Mouse (Mus musculus): ENCODE data around the gene H2afz. TPM values are rescaled to one million over a fixed set of nuclear protein-coding genes. Genes with fewer than 3 reads are reported as not detected.
A peak's percentile ranks its signal among the peaks of the same experiment; 100 is the strongest.
"Not testable (repeated sequence)": the region's sequence is repeated elsewhere in the genome, so short reads cannot be mapped to it uniquely, and the experiment has no call there.

H2afz gene
- polyA plus RNA-seq, 1 experiment from 2014 or later: 676 TPM

DNA sequence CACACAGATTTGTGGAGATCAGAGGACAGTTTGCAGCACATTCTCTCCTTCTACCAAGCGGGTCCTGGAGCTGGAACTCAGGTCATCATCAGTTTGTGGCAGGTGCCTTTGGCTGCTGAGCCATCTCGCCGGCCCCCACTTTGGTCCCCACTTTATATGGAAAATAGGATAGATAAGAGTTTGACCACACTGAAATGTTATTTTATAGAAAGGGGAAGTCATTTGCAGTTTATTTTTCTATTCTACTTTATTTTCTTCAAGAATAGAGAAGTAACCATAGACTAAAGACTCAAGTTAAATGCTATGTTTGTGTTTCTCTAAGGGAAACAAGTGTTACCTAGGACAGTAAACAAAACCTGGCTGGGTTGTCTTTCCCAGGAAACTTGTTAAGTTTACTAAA is 32.6 kb downstream of the H2afz start:
- Histone ChIP-seq H3K27me3 (ENCODE audit: insufficient read depth, low read length) (no peaks in the 10 kb centered on the region), H3K4me2 (ENCODE audit: low read depth, low read length) (no peak overlapping the region), H3K4me1 (ENCODE audit: insufficient read depth) (no peaks in the 10 kb centered on the region), H3K27ac (ENCODE audit: low read depth) (no peak overlapping the region), H3K9ac (replicated peaks) (no peak overlapping the region), H3K9me3 (ENCODE audit: low read length) (no peaks in the 10 kb centered on the region), H3K4me3 (ENCODE audit: low read depth, low read length) (no peak overlapping the region), H3K36me3 (replicated peaks; ENCODE audit: insufficient read depth, low read length) (peaks cover 27% of the 10 kb centered on the region)
- no peak for DNase-seq
- ATAC-seq: no peak
- 89% methylated on average over 3 of the region's 3 CpGs for WGBS (ENCODE audit: insufficient replicate concordance)
- TF ChIP-seq EP300 (IDR thresholded peaks at IDR 0.05; ENCODE audit: low read depth) (no peak), CTCF (IDR thresholded peaks at IDR 0.05; ENCODE audit: low read depth) (no peak)

DNA sequence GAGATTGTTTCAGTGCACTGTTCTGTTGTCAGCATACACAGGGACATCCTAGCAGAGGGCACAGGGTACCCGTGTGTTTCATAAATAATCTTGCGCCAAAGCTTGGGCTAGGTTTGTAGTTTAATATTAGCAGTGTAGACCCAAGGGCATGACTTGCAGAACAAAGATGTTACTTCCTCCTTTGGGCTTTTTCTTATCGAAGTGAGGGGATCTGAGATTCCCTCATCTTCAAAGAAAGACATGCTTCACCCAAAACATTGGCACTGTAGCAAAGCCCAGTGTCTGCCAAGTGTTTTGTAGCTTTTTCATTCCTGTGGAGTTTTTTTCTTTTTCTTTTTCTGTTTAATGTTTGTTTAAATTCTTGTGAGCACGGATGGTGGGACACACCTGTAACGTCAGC is 33.4 kb downstream of the H2afz start:
- no peak overlapping the region for H3K4me3 ChIP-seq (ENCODE audit: low read depth, low read length)
- DNase-seq (no peak), ATAC-seq (no peak)
- WGBS (ENCODE audit: insufficient replicate concordance): 59% methylated on average over 5 of the region's 5 CpGs
- H3K27me3 ChIP-seq (ENCODE audit: insufficient read depth, low read length): no peaks in the 10 kb centered on the region
- H3K4me2 ChIP-seq (ENCODE audit: low read depth, low read length): no peak overlapping the region
- no peak overlapping the region for H3K27ac ChIP-seq (ENCODE audit: low read depth)
- H3K9me3 ChIP-seq (ENCODE audit: low read length): no peaks in the 10 kb centered on the region
- no peaks in the 10 kb centered on the region for H3K4me1 ChIP-seq (ENCODE audit: insufficient read depth)
- no peak for TF ChIP-seq CTCF (IDR thresholded peaks at IDR 0.05; ENCODE audit: low read depth)
- TF ChIP-seq EP300 (IDR thresholded peaks at IDR 0.05; ENCODE audit: low read depth): no peak
- no peak overlapping the region for H3K9ac ChIP-seq (replicated peaks)
- H3K36me3 ChIP-seq (replicated peaks; ENCODE audit: insufficient read depth, low read length): peaks cover 34% of the 10 kb centered on the region

DNA sequence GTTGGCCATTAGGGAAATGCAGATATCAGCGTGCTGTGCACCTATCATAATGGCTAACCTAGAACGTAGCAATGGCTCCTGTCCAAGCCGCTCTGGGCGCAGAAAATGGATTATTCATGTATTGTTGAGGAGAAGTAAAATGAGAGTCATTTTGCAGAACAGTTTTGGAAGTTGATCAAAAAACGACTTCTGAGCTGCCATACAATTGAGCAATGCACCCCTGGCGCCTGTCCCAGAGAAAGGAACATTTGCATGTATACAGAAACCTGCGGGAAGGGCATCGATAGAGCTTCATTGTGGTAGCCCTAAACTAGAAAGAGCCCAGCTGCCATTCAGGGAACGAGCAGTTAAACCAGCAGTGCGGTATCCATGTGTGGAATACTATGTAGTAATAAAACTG is 35.9 kb downstream of the H2afz start:
- no peak overlapping the region for H3K27ac ChIP-seq (ENCODE audit: low read depth)
- H3K9ac ChIP-seq (replicated peaks): no peak overlapping the region
- no peaks in the 10 kb centered on the region for H3K9me3 ChIP-seq (ENCODE audit: low read length)
- H3K4me2 ChIP-seq (ENCODE audit: low read depth, low read length): no peak overlapping the region
- DNase-seq (peak; percentile 67), ATAC-seq (peak; percentile 53; the same call in 1 of the 2 replicates)
- WGBS (ENCODE audit: insufficient replicate concordance): 79% methylated on average over 10 of the region's 10 CpGs
- H3K4me3 ChIP-seq (ENCODE audit: low read depth, low read length): no peak overlapping the region
- TF ChIP-seq CTCF (IDR thresholded peaks at IDR 0.05; ENCODE audit: low read depth) (no peak), EP300 (IDR thresholded peaks at IDR 0.05; ENCODE audit: low read depth) (no peak)
- no peaks in the 10 kb centered on the region for H3K4me1 ChIP-seq (ENCODE audit: insufficient read depth)
- no peaks in the 10 kb centered on the region for H3K27me3 ChIP-seq (ENCODE audit: insufficient read depth, low read length)
- peaks cover 33% of the 10 kb centered on the region for H3K36me3 ChIP-seq (replicated peaks; ENCODE audit: insufficient read depth, low read length)

DNA sequence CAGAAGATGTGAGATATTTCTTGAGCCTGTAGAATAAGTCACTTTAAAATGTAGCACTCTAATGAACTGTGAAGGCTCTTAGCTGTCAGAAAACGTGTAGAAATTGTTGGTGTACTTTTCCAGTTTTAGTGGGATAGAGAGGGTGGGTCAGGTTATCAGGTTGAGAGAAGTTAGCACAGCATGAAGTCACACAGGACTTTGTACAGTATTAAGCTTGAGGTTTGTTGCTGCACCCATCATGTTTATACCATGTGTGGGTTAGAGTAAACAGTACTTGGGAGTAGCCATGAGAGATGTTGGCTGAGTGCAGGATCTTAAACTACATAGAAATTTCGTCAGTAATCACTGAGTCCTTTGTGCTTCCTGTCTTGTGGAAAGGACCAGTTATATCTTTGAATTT is 48.8 kb downstream of the H2afz start:
- TF ChIP-seq CTCF (IDR thresholded peaks at IDR 0.05; ENCODE audit: low read depth): no peak
- no peak for TF ChIP-seq EP300 (IDR thresholded peaks at IDR 0.05; ENCODE audit: low read depth)
- 46% methylated on average over 2 of the region's 2 CpGs for WGBS (ENCODE audit: insufficient replicate concordance)
- ATAC-seq (peak; percentile 89), DNase-seq (no peak)
- H3K4me1 ChIP-seq (ENCODE audit: insufficient read depth): peaks cover 9% of the 10 kb centered on the region
- no peaks in the 10 kb centered on the region for H3K27me3 ChIP-seq (ENCODE audit: insufficient read depth, low read length)
- no peak overlapping the region for H3K4me2 ChIP-seq (ENCODE audit: low read depth, low read length)
- H3K36me3 ChIP-seq (replicated peaks; ENCODE audit: insufficient read depth, low read length): peaks cover 4% of the 10 kb centered on the region; the same call in 1 of the 2 replicates
- no peak overlapping the region for H3K9ac ChIP-seq (replicated peaks)
- H3K9me3 ChIP-seq (ENCODE audit: low read length): no peaks in the 10 kb centered on the region
- H3K27ac ChIP-seq (ENCODE audit: low read depth): peak overlapping the region; percentile 55; the same call in 1 of the 2 replicates
- H3K4me3 ChIP-seq (ENCODE audit: low read depth, low read length): no peak overlapping the region

DNA sequence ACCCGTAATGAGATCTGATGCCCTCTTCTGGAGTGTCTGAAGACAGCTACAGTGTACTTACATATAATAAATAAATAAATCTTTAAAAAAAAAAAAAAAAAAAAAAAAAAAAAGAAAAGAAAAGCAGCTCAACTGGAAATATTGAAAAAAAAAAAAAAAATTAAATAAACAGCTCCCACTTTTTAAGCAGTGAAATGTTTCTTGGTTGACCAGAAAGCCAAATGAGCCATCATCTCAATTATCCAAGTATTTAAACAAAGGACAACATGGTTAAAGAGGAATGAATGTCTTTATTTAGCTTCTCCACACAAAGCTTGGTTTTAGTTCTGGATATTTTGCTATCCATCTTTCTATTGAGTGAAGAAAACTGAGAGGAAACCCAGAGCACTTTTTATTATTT is 50.3 kb downstream of the H2afz start:
- H3K4me2 ChIP-seq (ENCODE audit: low read depth, low read length); H3K36me3 ChIP-seq (replicated peaks; ENCODE audit: insufficient read depth, low read length); H3K27me3 ChIP-seq (ENCODE audit: insufficient read depth, low read length); H3K27ac ChIP-seq (ENCODE audit: low read depth); H3K9me3 ChIP-seq (ENCODE audit: low read length); H3K4me3 ChIP-seq (ENCODE audit: low read depth, low read length); DNase-seq; ATAC-seq; H3K9ac ChIP-seq (replicated peaks): not testable (repeated sequence)
- WGBS (ENCODE audit: insufficient replicate concordance): no CpG with 5 or more reads among the region's 1 CpGs
- peaks cover 14% of the 10 kb centered on the region for H3K4me1 ChIP-seq (ENCODE audit: insufficient read depth)

Other genes with a start within 250 kb of the H2afz start
- 0.95 and 2.5 TPM in 2 replicates for gene Ddit4l, start 242.9 kb upstream of the H2afz start, polyA plus RNA-seq (2015; fragmentation: Nextera tagmentation; extraction: Ambion mirVana)
- not detected in 2 replicates for gene Gm21962, start 193.0 kb upstream of the H2afz start, polyA plus RNA-seq (2015; fragmentation: Nextera tagmentation; extraction: Ambion mirVana)
- 6.4 and 6.9 TPM in 2 replicates for gene Dnajb14, start 3.2 kb downstream of the H2afz start, polyA plus RNA-seq (2015; fragmentation: Nextera tagmentation; extraction: Ambion mirVana)
- 44.3 and 46.5 TPM in 2 replicates for gene Lamtor3, start 54.0 kb downstream of the H2afz start, polyA plus RNA-seq (2015; fragmentation: Nextera tagmentation; extraction: Ambion mirVana)
- gene Dapp1, start 117.1 kb downstream of the H2afz start, polyA plus RNA-seq (2015; fragmentation: Nextera tagmentation; extraction: Ambion mirVana): 9.6 and 10.3 TPM in 2 replicates
- 0.01 and 0.06 TPM in 2 replicates for gene 1110002E22Rik, start 200.6 kb downstream of the H2afz start, polyA plus RNA-seq (2015; fragmentation: Nextera tagmentation; extraction: Ambion mirVana)
- gene Gm5105, start 202.9 kb downstream of the H2afz start, polyA plus RNA-seq (2015; fragmentation: Nextera tagmentation; extraction: Ambion mirVana): not detected in 2 replicates